Mouse (Mus musculus) myocyte (in vitro differentiated cells): Measurements from ENCODE around the gene Prss57. TPM values are rescaled to one million over a fixed set of nuclear protein-coding genes. Genes with fewer than 3 reads are reported as not detected.

Experiments
- H3K27me3 ChIP-seq: one replicate; pipeline ENCODE4 v1.6.1; 2011; ENCODE audit not compliant: control insufficient read depth, insufficient read depth, insufficient read length
- H3K36me3 ChIP-seq: one replicate; pipeline ENCODE4 v1.6.1; 2011; ENCODE audit not compliant: control insufficient read depth, insufficient read depth
- H3K4me2 ChIP-seq: one replicate; pipeline ENCODE4 v1.6.1; 2011; ENCODE audit warnings: low read depth, control low read depth
- H3K4me3 ChIP-seq: one replicate; pipeline ENCODE4 v1.5.1; 2011; ENCODE audit warnings: mild to moderate bottlenecking, control low read depth, moderate library complexity
- H3K79me2 ChIP-seq: one replicate; pipeline ENCODE4 v1.6.1; 2011; ENCODE audit not compliant: control insufficient read depth, insufficient read depth
- H3ac ChIP-seq: one replicate; pipeline ENCODE4 v1.6.1; 2011; ENCODE audit not compliant: control insufficient read depth, insufficient read length
- CEBPB ChIP-seq: IDR thresholded peaks from 2 replicates; pipeline ENCODE4 v1.6.1; 2011; ENCODE audit warnings: mild to moderate bottlenecking, moderate library complexity; ENCODE audit not compliant: poor library complexity, insufficient read depth, severe bottlenecking
- E2F4 ChIP-seq: IDR thresholded peaks from one replicate; pipeline ENCODE4 v1.6.1; 2011; ENCODE audit warnings: mild to moderate bottlenecking, control low read depth, moderate library complexity; ENCODE audit not compliant: insufficient read depth
- MAX ChIP-seq: IDR thresholded peaks from one replicate; pipeline ENCODE4 v1.6.1; 2011; ENCODE audit warnings: low read depth, mild to moderate bottlenecking, control low read depth
- MYOD1 ChIP-seq, 3 experiments: IDR thresholded peaks; one replicate each; pipeline ENCODE4 v1.6.1; 2011; ENCODE audit warnings: control low read depth in 2 of 3, low read depth in 2 of 3, mild to moderate bottlenecking in 2 of 3, moderate library complexity in 1 of 3; ENCODE audit not compliant: insufficient read length in 2 of 3, control insufficient read depth in 1 of 3
- MYOG ChIP-seq, 3 experiments: IDR thresholded peaks; one replicate each; pipeline ENCODE4 v1.6.1; 2011; ENCODE audit warnings: control low read depth in 2 of 3, low read depth in 2 of 3, mild to moderate bottlenecking in 2 of 3; ENCODE audit not compliant: insufficient read length in 2 of 3, control insufficient read depth in 1 of 3, insufficient read depth in 1 of 3
- POLR2A ChIP-seq: IDR thresholded peaks from one replicate; pipeline ENCODE4 v1.6.1; 2011; ENCODE audit warnings: low read depth, mild to moderate bottlenecking, control low read depth, moderate library complexity; ENCODE audit not compliant: insufficient read length
- POLR2AphosphoS2 ChIP-seq: IDR thresholded peaks from one replicate; pipeline ENCODE4 v1.6.1; 2011; ENCODE audit warnings: low read depth, control low read depth; ENCODE audit not compliant: insufficient read length
- REST ChIP-seq: IDR thresholded peaks from one replicate; pipeline ENCODE4 v1.6.1; 2011; ENCODE audit warnings: mild to moderate bottlenecking, control low read depth, moderate library complexity; ENCODE audit not compliant: insufficient read depth, insufficient read length
- SRF ChIP-seq: IDR thresholded peaks from one replicate; pipeline ENCODE4 v1.6.1; 2011; ENCODE audit warnings: low read depth; ENCODE audit not compliant: control insufficient read depth, insufficient read length
- TCF12 ChIP-seq: IDR thresholded peaks from one replicate; pipeline ENCODE4 v1.6.1; 2011; ENCODE audit warnings: mild to moderate bottlenecking, control low read depth; ENCODE audit not compliant: poor library complexity, insufficient read depth, severe bottlenecking
- TCF3 ChIP-seq: IDR thresholded peaks from one replicate; pipeline ENCODE4 v1.6.1; 2011; ENCODE audit warnings: low read depth, control low read depth; ENCODE audit not compliant: insufficient read length
- USF1 ChIP-seq: IDR thresholded peaks from one replicate; pipeline ENCODE4 v1.6.1; 2011; ENCODE audit warnings: low read depth, mild to moderate bottlenecking, control low read depth, moderate library complexity
- polyA plus RNA-seq: library from polyadenylated mRNA; unstranded; fragments of >200 nt; fragmentation: generic; extraction: Trizol; gene quantifications from one replicate; pipeline ENCODE4 v1.2.1, GENCODE M21; 2012; ENCODE audit warnings: missing spikeins

Gene Prss57
- polyA plus RNA-seq, 1 experiment = 0.07 TPM

DNA sequence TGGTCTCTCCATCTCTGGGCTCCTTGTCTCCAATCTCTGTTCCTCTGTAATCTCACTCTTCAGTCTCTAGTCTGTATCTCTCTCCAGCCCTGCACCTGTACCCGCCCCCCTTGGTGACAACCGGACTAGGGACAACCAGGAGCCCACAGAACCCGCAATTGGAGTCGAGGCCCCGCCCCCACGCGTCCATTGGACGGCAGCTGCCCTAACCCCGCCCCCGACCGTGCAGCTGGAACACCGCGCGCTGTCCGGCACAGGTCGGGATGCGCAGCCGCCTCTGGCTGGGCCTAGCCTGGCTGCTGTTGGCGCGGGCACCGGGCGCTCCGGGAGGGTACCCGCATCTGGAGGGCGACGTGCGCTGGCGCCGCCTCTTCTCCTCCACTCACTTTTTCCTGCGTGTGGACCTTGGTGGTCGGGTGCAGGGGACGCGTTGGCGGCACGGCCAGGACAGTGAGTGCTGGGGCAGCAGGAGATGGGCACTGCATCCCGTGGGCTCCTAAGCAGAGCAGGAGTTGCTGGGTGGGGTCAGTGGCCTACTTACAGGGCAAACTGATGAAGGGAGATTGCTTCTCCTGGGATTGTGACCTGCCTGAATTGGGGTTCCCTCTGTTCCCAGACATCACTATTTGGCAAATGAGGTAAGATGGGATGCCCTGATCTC, 35.8 kb downstream of the Prss57 start, which contains the start of gene Fgf22:
Gene Fgf22, plus strand, starts transcription at position 221 of the 661 bp plus-strand sequence.
- Histone ChIP-seq H3K79me2 (no peaks in the 10 kb centered on the region), H3K4me2 (no peak within 1 kb of the TSS), H3K4me3 (no peak within 1 kb of the TSS), H3K36me3 (peaks cover 15% of the 10 kb centered on the region), H3K27me3 (peaks cover 6% of the 10 kb centered on the region), H3ac (no peak within 1 kb of the TSS)
- TF ChIP-seq MYOD1 (IDR thresholded peaks at IDR 0.05; ENCODE audit: control insufficient read depth in 1 of 3, insufficient read length in 2 of 3, low read depth in 2 of 3) = no peak
- no peak for TF ChIP-seq TCF3
- TF ChIP-seq USF1 = no peak
- no peak for TF ChIP-seq POLR2AphosphoS2
- TF ChIP-seq E2F4 = no peak
- no peak for TF ChIP-seq TCF12
- TF ChIP-seq SRF = no peak
- no peak for TF ChIP-seq CEBPB
- no peak for TF ChIP-seq MYOG (IDR thresholded peaks at IDR 0.05; ENCODE audit: control insufficient read depth in 1 of 3, insufficient read depth in 1 of 3, insufficient read length in 2 of 3, low read depth in 2 of 3)

DNA sequence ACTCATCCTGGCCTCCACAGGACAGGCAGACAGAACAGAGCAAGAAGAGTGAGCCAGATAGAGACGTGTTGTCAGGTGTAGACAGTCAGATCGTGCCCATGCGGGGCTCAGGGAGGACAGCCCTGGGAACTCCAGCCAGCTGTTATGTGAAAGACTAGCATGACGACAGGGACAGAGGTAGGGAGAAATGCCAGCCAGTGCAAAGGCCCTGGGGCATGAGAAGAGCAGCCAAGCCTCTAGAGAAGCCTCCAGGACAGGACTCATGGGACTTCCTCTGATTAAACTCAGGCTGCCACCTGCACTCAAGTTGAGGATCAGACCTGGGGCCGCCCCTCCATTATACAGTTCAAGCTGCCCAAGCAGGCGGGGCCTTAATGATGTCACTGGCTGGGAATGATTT, 42.3 kb downstream of the Prss57 start:
- no peak overlapping the region for H3ac ChIP-seq
- H3K79me2 ChIP-seq = peaks cover 10% of the 10 kb centered on the region
- peaks cover 6% of the 10 kb centered on the region for H3K27me3 ChIP-seq
- no peak overlapping the region for H3K4me2 ChIP-seq
- no peaks in the 10 kb centered on the region for H3K36me3 ChIP-seq
- no peak for TF ChIP-seq MYOG (IDR thresholded peaks at IDR 0.05; ENCODE audit: control insufficient read depth in 1 of 3, insufficient read depth in 1 of 3, insufficient read length in 2 of 3, low read depth in 2 of 3)
- TF ChIP-seq SRF = no peak
- no peak for TF ChIP-seq USF1
- no peak for TF ChIP-seq TCF12
- no peak overlapping the region for H3K4me3 ChIP-seq

DNA sequence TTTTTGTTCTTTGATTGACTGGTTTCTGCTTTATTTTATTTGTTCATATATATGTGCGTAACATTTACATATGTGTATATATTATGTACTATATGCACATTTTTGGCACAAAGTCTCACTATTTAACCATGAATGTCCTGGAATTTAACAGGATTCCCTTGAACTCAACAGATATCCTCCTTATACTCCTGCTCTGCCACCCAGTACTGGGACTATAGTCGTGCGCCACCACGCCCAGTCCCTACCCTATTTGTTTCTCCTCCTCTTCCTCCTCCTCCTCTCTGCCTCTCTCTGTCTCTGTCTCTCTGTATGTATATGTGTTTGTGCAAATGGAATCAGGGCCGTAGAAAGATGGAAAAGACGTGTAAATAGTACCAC, 44.0 kb downstream of the Prss57 start:
- H3K36me3 ChIP-seq = no peaks in the 10 kb centered on the region
- peak overlapping the region; percentile 76 for H3K4me2 ChIP-seq
- TF ChIP-seq USF1 = no peak
- no peak for TF ChIP-seq TCF12
- TF ChIP-seq POLR2AphosphoS2 = no peak
- TF ChIP-seq POLR2A = no peak
- no peak for TF ChIP-seq REST
- no peak for TF ChIP-seq MYOG (IDR thresholded peaks at IDR 0.05; ENCODE audit: control insufficient read depth in 1 of 3, insufficient read depth in 1 of 3, insufficient read length in 2 of 3, low read depth in 2 of 3)
- TF ChIP-seq MYOD1 (IDR thresholded peaks at IDR 0.05; ENCODE audit: control insufficient read depth in 1 of 3, insufficient read length in 2 of 3, low read depth in 2 of 3) = no peak
- TF ChIP-seq E2F4 = no peak
- TF ChIP-seq SRF = no peak
- no peak for TF ChIP-seq MAX
- TF ChIP-seq TCF3 = no peak
- no peak overlapping the region for H3ac ChIP-seq
- H3K4me3 ChIP-seq = peak overlapping the region; percentile 52
- peaks cover 10% of the 10 kb centered on the region for H3K79me2 ChIP-seq
- peaks cover 6% of the 10 kb centered on the region for H3K27me3 ChIP-seq

DNA sequence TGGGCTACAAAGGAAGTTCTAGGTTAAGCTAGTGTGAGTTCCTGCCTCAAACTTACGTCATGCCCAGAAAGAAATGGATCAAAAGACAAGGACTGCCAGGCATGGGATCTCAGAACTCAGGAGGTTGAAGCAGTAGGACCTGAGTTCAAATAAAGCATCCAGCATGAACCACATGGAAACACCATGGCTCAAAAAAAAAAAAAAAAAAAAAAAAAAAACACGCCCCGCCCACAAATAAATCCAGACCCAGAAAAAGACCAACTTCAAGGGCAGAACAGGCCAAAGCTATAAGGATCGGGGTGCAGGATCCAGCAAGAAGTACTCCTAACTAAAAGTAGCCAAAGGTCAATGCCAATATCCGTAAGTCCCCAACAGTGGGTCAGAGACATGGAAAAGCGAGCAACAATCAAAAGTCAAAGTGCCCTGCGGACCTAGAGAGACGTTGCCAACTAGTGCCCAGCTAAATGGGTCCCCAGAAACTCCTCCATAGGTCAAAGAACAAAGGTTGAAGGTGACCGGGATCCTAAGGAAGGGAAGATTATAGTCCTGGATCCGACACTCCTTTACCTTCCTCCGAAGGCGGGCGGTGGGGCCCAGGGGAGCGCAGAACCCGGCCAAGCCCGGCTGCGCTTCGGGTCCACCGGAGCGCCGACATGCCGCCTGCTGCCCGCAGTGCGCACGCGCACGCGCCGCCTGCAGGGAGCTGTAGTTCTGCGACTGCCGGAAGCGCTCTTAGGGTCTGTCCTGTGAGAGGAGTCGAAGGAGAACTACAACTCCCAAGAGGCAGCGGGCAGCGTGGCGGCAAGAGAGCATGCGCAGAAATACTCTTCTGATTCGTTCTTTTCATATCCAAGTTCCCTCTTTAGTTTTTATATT, 44.6 kb downstream of the Prss57 start, which contains the start of gene Polrmt:
Gene Polrmt, minus strand, starts transcription at position 684 of the 876 bp plus-strand sequence.
- Histone ChIP-seq H3K27me3 (no peaks in the 10 kb centered on the region), H3K36me3 (peaks cover 5% of the 10 kb centered on the region), H3ac (no peak within 1 kb of the TSS), H3K79me2 (peaks cover 10% of the 10 kb centered on the region), H3K4me3 (peak within 1 kb of the TSS; percentile 52), H3K4me2 (peak within 1 kb of the TSS; percentile 97)
- TF ChIP-seq TCF12 = no peak
- TF ChIP-seq POLR2A = peak; percentile 94
- no peak for TF ChIP-seq E2F4
- TF ChIP-seq POLR2AphosphoS2 = peak; percentile 68
- TF ChIP-seq SRF = peak; percentile 85

DNA sequence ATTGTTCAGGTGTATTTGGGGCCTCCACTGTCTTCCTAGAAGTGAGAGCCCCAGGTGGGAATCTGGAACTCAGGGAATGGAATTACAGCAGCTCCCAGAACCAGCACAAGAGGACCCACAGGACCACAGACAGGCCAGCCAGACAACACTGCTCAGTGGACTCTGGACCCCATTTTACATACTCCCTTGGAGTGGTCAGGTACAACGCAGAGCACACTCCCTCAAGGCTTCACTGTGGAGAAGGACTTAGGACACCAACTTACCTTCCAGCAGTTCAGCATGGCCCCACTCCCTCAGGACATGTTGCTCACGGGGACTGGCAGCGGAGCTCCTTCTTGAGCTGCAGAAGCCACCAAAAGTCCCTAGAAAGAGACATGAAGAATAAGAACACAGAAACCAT, 45.4 kb downstream of the Prss57 start:
- no peak for TF ChIP-seq POLR2AphosphoS2
- TF ChIP-seq POLR2A = no peak
- TF ChIP-seq E2F4 = no peak
- TF ChIP-seq USF1 = no peak
- TF ChIP-seq CEBPB = no peak
- TF ChIP-seq MYOD1 (IDR thresholded peaks at IDR 0.05; ENCODE audit: control insufficient read depth in 1 of 3, insufficient read length in 2 of 3, low read depth in 2 of 3) = no peak
- TF ChIP-seq MYOG (IDR thresholded peaks at IDR 0.05; ENCODE audit: control insufficient read depth in 1 of 3, insufficient read depth in 1 of 3, insufficient read length in 2 of 3, low read depth in 2 of 3) = no peak
- TF ChIP-seq TCF3 = no peak
- TF ChIP-seq SRF = no peak
- no peak for TF ChIP-seq REST
- peaks cover 12% of the 10 kb centered on the region for H3K36me3 ChIP-seq

More for the DNA sequence above, 45.4 kb downstream of the Prss57 start:
- Histone ChIP-seq H3K79me2 (peaks cover 10% of the 10 kb centered on the region), H3K27me3 (no peaks in the 10 kb centered on the region), H3K4me2 (peak overlapping the region; percentile 97), H3K4me3 (peak overlapping the region; percentile 52), H3ac (no peak overlapping the region)
